Mouse (Mus musculus): Measurements from ENCODE around the gene Ccdc58. TPM values are rescaled to one million over a fixed set of nuclear protein-coding genes. Genes with fewer than 3 reads are reported as not detected.

Gene Ccdc58
- polyA plus RNA-seq, 1 experiment from 2014 or later = 49.8 TPM

DNA sequence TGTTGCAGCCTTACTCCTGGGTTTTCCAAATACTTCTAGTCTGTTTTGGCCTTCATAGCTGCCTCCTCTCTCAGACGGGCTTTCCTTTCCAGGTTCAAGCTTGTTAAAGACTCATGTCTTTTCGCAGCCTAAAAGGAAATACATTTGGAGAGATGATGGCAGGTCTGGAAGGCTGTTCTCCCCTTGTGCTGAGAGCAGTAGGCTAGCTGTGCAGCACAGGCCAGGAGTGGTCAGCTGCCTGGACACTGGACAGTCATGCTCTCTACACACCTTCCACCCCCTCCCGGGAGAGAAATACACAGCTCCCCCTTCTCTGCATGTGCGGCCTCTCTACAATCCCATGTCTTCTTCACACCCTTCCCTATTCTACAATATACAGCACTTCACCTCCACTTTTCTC is 27.5 kb upstream of the Ccdc58 start:
- no peak for TF ChIP-seq CTCF (IDR thresholded peaks at IDR 0.05; ENCODE audit: low read depth)
- no peak for TF ChIP-seq EP300 (optimal IDR thresholded peaks at IDR 0.05)
- ATAC-seq (ENCODE audit: low FRiP score, low TSS enrichment) (no peak), DNase-seq (ENCODE audit: low spot score) (no peak)
- Histone ChIP-seq H3K4me2 (replicated peaks; ENCODE audit: low read depth) (no peak overlapping the region), H3K4me3 (ENCODE audit: low read depth, low read length) (no peak overlapping the region), H3K9ac (ENCODE audit: low read length) (no peak overlapping the region), H3K27me3 (ENCODE audit: control insufficient read depth, insufficient read depth, low read length) (no peaks in the 10 kb centered on the region), H3K4me1 (replicated peaks; ENCODE audit: control insufficient read depth, insufficient read depth) (peaks cover 3% of the 10 kb centered on the region; the same call in 1 of the 2 replicates), H3K36me3 (ENCODE audit: control insufficient read depth, insufficient read depth, low read length) (peaks cover 25% of the 10 kb centered on the region), H3K27ac (replicated peaks) (no peak overlapping the region), H3K9me3 (ENCODE audit: control insufficient read depth, low read length) (no peaks in the 10 kb centered on the region)
- 80% methylated on average over 4 of the region's 4 CpGs for WGBS

DNA sequence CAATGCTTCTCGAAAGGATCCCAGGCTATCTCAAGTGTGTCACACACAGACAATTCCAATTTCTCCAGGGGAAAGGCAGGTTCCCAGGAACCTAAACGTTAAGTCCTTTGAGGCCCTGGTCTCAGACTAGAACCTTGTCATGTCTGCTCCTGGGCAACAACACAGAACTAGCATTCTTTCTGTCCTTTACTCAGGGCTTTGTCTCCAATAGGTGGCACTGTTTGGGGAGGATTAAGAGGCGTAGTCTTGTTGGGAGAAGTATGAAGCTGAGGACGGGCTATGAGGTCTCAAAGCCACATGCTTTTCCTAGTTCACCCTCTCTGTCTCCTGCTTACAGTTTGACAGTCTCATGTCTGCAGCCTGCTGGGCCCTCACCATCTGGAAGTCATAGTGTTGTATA is 23.9 kb upstream of the Ccdc58 start:
- no peak for ATAC-seq (ENCODE audit: low FRiP score, low TSS enrichment)
- Histone ChIP-seq H3K27me3 (ENCODE audit: control insufficient read depth, insufficient read depth, low read length) (no peaks in the 10 kb centered on the region), H3K4me3 (ENCODE audit: low read depth, low read length) (no peak overlapping the region), H3K9me3 (ENCODE audit: control insufficient read depth, low read length) (no peaks in the 10 kb centered on the region), H3K4me2 (replicated peaks; ENCODE audit: low read depth) (no peak overlapping the region), H3K9ac (ENCODE audit: low read length) (no peak overlapping the region), H3K4me1 (replicated peaks; ENCODE audit: control insufficient read depth, insufficient read depth) (no peaks in the 10 kb centered on the region), H3K36me3 (ENCODE audit: control insufficient read depth, insufficient read depth, low read length) (peaks cover 40% of the 10 kb centered on the region), H3K27ac (replicated peaks) (no peak overlapping the region)
- no peak for TF ChIP-seq EP300 (optimal IDR thresholded peaks at IDR 0.05)
- TF ChIP-seq CTCF (IDR thresholded peaks at IDR 0.05; ENCODE audit: low read depth) = peak; percentile 31
- DNase-seq (ENCODE audit: low spot score) = no peak
- 85% methylated on average over 4 of the region's 4 CpGs for WGBS

DNA sequence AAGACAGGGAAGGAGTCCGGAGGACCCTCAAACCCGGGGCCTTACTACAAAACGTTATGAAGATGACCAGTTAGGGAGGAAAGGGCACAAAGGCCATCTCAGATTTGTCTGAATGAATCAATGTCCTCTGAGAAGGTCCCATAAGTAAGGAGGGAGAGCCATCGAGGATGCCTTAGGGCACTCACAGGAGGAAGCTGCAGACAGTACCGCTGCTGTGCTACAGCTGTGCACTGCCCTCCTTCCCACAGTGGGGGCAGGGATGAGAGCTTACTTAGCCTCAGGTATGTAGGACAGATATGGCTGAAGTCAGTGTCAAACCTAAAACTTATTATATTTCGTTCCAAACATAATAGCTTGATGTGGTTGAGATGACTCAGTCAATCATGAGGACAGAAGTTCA is 20.0 kb upstream of the Ccdc58 start:
- WGBS = 90% methylated on average over 6 of the region's 6 CpGs
- Histone ChIP-seq H3K4me2 (replicated peaks; ENCODE audit: low read depth) (no peak overlapping the region), H3K36me3 (ENCODE audit: control insufficient read depth, insufficient read depth, low read length) (peaks cover 29% of the 10 kb centered on the region), H3K9ac (ENCODE audit: low read length) (no peak overlapping the region), H3K27me3 (ENCODE audit: control insufficient read depth, insufficient read depth, low read length) (no peaks in the 10 kb centered on the region), H3K4me3 (ENCODE audit: low read depth, low read length) (no peak overlapping the region), H3K9me3 (ENCODE audit: control insufficient read depth, low read length) (no peaks in the 10 kb centered on the region), H3K27ac (replicated peaks) (no peak overlapping the region), H3K4me1 (replicated peaks; ENCODE audit: control insufficient read depth, insufficient read depth) (no peaks in the 10 kb centered on the region)
- DNase-seq (ENCODE audit: low spot score) (no peak), ATAC-seq (ENCODE audit: low FRiP score, low TSS enrichment) (no peak)
- no peak for TF ChIP-seq EP300 (optimal IDR thresholded peaks at IDR 0.05)
- TF ChIP-seq CTCF (IDR thresholded peaks at IDR 0.05; ENCODE audit: low read depth) = no peak

DNA sequence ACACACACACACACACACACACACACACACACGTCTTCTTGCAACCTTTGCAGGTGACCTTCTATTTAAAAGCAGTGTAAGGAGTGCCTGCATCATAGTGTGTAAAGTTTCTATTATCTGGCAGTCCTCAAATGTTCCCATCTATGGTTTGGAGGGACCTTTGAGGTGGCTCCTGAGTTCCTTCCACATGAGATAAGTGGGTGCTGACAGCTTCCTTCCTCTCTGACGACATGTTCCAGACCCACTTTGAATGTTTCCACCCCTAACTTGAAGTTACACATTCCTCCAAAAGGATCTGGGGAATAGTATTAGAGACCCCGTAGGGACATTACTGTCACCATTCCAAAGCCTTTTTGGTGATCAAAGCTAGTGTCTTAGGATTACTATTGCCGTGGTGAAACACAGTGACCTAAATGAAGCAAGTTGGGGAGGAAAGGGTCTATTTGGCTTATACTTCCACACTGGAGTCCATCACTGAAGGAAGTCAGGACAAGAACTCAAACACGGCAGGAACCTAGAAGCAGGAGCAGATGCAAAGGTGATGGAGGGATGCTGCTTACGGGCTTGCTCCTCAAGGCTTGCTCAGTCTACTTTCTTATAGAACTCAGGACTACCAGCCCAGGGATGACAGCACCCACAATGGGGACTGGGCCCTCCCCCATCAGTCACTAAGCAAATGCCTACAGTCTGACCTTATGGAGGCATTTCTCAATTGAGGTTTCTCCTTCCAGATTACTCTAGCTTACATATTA is 17.8 kb upstream of the Ccdc58 start:
- Histone ChIP-seq H3K4me2 (replicated peaks; ENCODE audit: low read depth) (no peak overlapping the region), H3K27me3 (ENCODE audit: control insufficient read depth, insufficient read depth, low read length) (no peaks in the 10 kb centered on the region), H3K4me1 (replicated peaks; ENCODE audit: control insufficient read depth, insufficient read depth) (no peaks in the 10 kb centered on the region), H3K9me3 (ENCODE audit: control insufficient read depth, low read length) (no peaks in the 10 kb centered on the region), H3K9ac (ENCODE audit: low read length) (no peak overlapping the region), H3K4me3 (ENCODE audit: low read depth, low read length) (no peak overlapping the region), H3K27ac (replicated peaks) (no peak overlapping the region), H3K36me3 (ENCODE audit: control insufficient read depth, insufficient read depth, low read length) (peaks cover 15% of the 10 kb centered on the region)
- no peak for ATAC-seq (ENCODE audit: low FRiP score, low TSS enrichment)
- no peak for DNase-seq (ENCODE audit: low spot score)
- TF ChIP-seq EP300 (optimal IDR thresholded peaks at IDR 0.05) = no peak
- no peak for TF ChIP-seq CTCF (IDR thresholded peaks at IDR 0.05; ENCODE audit: low read depth)
- 78% methylated on average over 6 of the region's 6 CpGs for WGBS

DNA sequence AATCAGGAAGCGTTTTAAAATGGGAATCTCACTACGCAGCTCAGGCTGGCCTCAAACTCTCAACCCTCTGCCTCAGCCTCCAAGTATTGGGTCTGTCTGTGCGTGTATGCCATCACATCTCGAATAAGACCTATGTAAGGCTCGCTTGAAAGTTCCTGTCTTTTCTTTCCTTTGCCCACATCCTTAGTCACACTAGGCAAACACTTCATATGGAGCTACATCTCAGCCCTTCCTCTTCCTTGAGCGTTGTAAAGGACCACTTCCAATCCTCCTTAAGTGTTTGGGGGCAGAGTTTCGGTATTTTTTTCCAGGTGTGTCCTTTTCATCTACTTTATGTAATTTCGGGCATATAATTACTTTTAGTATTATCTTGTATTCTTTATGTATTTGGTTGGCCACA is 16.6 kb upstream of the Ccdc58 start:
- TF ChIP-seq CTCF (IDR thresholded peaks at IDR 0.05; ENCODE audit: low read depth) = no peak
- no peak for TF ChIP-seq EP300 (optimal IDR thresholded peaks at IDR 0.05)
- no peak overlapping the region for H3K4me2 ChIP-seq (replicated peaks; ENCODE audit: low read depth)
- DNase-seq (ENCODE audit: low spot score) = no peak
- no peaks in the 10 kb centered on the region for H3K9me3 ChIP-seq (ENCODE audit: control insufficient read depth, low read length)
- WGBS = 95% methylated on average over 8 of the region's 8 CpGs
- no peak for ATAC-seq (ENCODE audit: low FRiP score, low TSS enrichment)
- peaks cover 11% of the 10 kb centered on the region for H3K36me3 ChIP-seq (ENCODE audit: control insufficient read depth, insufficient read depth, low read length)
- H3K4me3 ChIP-seq (ENCODE audit: low read depth, low read length) = no peak overlapping the region
- H3K9ac ChIP-seq (ENCODE audit: low read length) = no peak overlapping the region
- H3K27ac ChIP-seq (replicated peaks) = no peak overlapping the region
- no peaks in the 10 kb centered on the region for H3K27me3 ChIP-seq (ENCODE audit: control insufficient read depth, insufficient read depth, low read length)
- no peaks in the 10 kb centered on the region for H3K4me1 ChIP-seq (replicated peaks; ENCODE audit: control insufficient read depth, insufficient read depth)

GRCm38 (mm10) chr16:36056416-36056815 is 15.1 kb upstream of the Ccdc58 start:
- Histone ChIP-seq H3K27ac (replicated peaks) (no peak overlapping the region), H3K36me3 (ENCODE audit: control insufficient read depth, insufficient read depth, low read length) (peaks cover 4% of the 10 kb centered on the region), H3K4me3 (ENCODE audit: low read depth, low read length) (no peak overlapping the region), H3K9ac (ENCODE audit: low read length) (no peak overlapping the region), H3K9me3 (ENCODE audit: control insufficient read depth, low read length) (no peaks in the 10 kb centered on the region), H3K4me2 (replicated peaks; ENCODE audit: low read depth) (no peak overlapping the region), H3K4me1 (replicated peaks; ENCODE audit: control insufficient read depth, insufficient read depth) (no peaks in the 10 kb centered on the region), H3K27me3 (ENCODE audit: control insufficient read depth, insufficient read depth, low read length) (no peaks in the 10 kb centered on the region)
- WGBS = 89% methylated on average over 11 of the region's 11 CpGs
- no peak for DNase-seq (ENCODE audit: low spot score)
- ATAC-seq (ENCODE audit: low FRiP score, low TSS enrichment) = no peak
- TF ChIP-seq CTCF (IDR thresholded peaks at IDR 0.05; ENCODE audit: low read depth) (no peak), EP300 (optimal IDR thresholded peaks at IDR 0.05) (no peak)

Data from stomach, postnatal 0 days (tissue).